Mouse (Mus musculus) NIH3T3 (cell line): ENCODE data around the gene Adcyap1r1.

Experiments
- DNase-seq: peaks from one replicate; pipeline ENCODE4 v3.0.0-alpha.2; 2012; ENCODE audit warnings: low read depth

Gene Adcyap1r1

GRCm38 (mm10) chr6:55501061-55501460, 49.3 kb downstream of the Adcyap1r1 start:
- DNase-seq, result no peak

- no peak for DNase-seq
Measured at GRCm38 (mm10) chr6:55502309-55502708, 50.5 kb downstream of the Adcyap1r1 start.

- DNase-seq, result peak; percentile 85
Measured at GRCm38 (mm10) chr6:55504797-55505488, 53.2 kb downstream of the Adcyap1r1 start.

DNA sequence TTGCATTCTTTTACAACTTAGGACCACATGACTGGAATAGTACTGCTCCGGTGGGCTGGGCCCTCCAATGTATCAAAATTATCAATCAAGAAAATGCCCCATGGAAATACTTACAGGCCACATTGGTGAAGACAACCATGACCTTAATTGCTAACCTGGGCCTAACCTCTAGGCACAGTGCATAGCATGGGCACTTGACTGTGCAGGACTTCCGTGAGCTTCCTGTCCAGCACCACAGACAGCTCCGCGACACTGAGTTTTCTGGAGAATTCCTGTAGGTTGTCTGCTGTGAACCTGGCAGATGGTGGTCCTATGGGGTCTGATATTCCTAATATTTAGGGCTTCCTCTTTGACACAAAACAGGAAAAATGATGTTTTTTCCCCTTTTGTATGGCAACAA, 54.7 kb downstream of the Adcyap1r1 start:
- DNase-seq, result peak; percentile 40

- DNase-seq, result no peak
Measured at GRCm38 (mm10) chr6:55509130-55509870, 57.5 kb downstream of the Adcyap1r1 start.

DNA sequence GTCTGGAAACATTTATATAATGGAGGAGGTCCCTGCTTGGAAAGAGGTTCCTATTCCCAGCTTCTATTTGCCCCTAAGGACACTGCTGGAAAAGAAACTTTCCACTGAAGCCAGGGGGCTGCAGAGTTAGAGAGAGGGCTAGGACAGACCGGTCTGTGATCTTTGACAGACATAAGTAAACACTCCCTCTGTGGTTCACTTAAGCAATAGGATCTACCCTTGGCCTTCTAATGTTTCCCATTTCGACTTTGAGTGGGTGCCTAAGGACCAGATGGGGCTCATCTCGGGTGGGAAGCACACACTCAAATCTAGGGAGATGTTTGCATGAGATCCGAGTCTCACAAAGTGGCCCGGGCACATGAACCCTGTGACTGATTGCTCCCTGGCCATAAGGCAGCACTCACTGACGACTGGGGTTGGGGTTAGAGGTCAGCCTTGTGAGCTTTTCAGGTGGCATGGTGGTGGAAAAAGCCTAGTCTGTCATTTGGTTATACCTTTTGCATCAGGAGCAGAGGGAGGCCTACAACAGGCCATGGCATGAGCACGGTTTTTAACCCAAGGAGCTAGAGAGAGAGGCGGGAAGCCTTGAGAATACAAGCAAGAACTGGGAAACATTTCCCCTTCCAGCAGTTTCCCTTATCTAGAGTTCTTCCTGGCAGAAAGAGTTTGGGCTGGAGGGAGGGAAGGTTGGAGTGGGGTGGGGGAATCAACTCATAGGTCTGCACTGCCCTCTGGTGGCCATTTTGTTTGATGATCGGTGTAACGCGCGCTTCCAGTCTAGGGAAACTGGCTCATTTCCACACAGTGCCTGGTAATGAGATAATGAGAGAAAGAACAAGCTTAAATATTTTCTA, 59.7 kb downstream of the Adcyap1r1 start:
- DNase-seq, result peak; percentile 94

DNA sequence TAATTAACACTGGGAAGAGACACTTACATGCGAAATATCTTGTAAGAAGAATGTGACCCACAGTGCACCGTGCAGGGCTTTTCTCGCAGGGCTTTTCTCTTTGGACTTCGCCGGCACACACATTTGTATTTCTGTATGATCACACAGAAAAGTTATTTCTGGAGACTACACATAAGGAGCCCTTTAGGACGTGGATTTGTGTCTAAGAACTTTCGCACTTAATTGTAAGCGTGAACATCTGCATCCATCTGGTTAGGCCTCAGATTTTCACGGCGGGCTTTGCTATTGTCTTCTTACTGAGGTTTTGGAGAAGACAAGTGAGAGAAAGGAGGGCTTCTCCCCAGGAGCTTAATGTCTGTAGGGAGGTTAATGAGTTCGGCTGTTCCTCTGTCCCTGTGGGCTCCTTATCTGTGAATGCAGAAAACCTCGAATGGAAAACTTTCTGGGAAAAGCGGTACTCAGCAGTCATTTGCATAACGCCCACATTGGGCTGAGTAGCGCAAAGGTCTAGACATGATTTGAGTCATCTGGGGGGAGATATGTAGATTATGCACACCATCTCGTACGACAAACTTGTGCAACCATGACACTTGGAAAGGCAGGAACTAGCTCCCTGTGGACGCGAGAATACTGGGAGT, 60.4 kb downstream of the Adcyap1r1 start:
- no peak for DNase-seq

- DNase-seq, result no peak
Measured at GRCm38 (mm10) chr6:55513477-55513876, 61.7 kb downstream of the Adcyap1r1 start.

DNA sequence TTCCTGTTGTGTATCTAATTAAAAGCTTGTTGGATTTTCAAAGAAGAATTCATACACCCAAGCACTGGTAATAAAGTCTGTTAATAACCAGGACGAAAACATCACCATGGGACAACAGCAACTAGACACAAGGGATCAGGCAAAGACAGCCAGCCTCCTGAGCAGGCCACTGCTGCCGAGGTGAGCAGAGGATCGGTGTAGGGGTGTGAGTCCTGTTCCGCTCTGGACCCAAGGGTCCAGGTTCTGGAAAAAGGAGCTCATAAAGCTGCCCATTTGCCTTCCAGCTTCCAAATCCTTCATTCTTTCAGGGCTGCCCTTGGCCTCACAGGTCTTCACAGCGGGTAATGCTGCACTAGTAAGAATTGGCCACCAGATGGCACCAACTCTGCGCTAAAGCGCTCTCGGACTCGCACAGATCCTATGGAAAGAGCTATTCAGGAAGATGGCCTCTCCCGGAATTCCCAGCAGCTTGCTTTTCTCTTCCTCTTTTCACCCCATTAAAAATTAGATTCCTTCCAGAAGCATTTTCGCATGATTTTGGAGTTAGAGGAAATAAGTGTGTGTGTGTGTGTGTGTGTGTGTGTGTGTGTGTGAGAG, 67.9 kb downstream of the Adcyap1r1 start:
- peak; percentile 93 for DNase-seq

DNA sequence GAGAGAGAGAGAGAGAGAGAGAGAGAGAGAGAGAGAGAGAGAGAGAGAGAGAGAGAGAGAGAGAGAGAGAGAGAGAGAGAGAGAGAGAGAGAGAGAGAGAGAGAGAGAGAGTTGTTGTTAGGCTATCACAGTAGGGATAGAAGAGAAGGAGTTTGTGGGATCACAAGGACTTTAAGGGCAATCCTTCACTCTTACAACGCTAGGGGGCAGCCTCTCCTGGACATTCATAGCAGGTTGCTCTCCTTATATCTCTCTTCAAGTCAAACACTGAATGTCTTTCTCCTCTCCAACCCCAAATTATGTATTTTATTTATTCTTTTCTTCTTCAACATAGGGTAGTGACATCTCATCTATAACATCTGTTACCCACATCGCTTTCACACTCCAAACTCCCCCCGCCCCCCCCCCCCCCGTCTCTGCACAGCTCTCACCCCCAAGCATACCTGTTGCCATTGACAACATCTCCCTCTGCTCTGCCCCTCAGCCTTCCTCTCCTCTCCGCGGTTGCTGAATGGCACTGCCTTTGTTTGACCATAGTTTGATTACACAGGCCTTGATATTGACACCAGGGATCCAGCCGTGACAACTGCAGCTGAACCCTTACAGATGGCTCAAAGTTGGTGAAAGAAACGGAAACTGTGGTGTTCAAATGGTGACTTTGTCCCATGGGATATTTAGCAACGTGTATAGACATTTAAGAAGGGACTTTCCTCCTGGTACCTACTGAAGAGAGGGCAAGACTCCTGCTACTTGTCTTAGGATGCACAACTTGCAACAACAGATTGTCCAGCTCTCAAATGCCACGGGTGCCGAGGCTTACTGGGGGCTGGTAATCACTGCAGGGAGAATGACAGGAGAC, 68.7 kb downstream of the Adcyap1r1 start:
- peak; percentile 69 for DNase-seq

DNA sequence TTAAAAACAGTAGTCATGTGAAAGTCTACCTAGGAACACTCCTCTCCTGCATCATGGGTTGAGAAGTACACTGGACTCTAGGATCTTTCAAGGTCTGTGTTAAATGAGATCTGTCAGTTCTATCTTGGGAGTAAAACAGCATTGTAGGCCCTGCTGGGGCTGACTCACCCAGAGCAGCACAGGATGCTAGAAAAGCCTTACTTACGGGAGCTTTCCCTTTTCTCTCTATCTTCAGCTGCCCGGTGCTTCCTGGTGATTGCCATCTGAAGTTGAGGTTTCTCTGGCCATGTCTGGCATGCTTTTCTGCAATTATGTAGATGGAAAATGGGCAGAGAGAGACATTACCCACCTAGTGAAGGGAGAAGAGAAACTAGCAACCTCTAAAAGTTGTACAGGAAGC, 84.7 kb downstream of the Adcyap1r1 start:
- no peak for DNase-seq

DNA sequence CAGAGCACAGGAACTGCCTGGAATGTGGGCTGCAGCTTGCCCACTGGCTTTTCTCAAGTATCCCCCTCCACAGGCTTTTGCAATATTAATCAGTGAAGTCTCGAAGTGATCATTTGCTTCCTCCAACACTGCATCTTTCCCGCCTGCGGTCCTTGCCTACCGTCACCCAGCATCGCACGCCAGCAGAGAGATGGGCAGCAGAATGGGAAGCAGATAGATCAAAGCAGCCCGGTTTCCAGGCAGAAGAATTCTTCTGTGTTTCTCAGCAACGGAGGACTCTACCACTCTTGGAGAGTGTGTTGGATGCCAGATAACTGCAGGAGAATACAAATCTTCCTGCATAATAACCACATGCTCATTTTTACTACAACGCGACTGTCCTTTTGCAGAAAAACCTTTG, 87.4 kb downstream of the Adcyap1r1 start:
- no peak for DNase-seq

GRCm38 (mm10) chr6:55542359-55542758, 90.6 kb downstream of the Adcyap1r1 start:
- peak; percentile 10 for DNase-seq

DNA sequence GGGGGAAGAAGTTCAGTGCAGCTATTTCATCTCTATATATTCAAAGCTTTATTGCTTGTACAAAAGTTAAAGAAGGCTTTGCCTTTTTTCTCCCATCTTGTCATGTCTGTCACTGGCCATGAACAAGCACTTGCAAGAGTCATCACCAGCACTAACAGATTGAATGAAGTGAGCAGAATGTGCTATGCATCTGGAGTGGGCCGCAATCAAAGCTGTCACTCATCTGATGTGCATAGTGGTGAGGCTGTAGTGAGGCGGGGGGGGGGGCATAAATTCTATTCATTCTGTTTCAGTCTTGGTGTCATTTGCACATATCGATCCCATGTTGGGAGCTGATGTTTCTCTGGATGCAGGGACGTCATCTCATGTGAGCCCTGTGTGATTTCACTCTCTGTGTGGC, 91.6 kb downstream of the Adcyap1r1 start:
- DNase-seq, result no peak

DNA sequence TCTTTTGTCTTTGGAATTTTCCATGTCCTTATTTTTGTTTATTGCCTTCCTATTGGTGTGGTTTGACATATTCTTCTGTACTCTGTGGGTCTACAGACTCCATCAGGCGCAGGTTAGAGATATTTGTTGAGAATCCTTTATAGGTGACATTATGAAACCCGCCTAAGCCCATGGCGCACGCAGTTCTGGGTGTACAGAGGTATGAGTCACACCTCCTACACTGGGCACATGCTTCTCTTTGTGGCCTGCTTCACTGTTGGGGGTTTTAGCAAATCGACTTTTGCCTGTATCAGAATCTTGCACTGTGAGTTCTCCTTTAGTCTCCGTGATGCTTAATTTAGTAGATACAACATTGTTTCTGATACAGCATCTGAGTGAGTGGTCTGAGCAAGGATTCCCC, 97.4 kb downstream of the Adcyap1r1 start:
- DNase-seq, result no peak

- DNase-seq, result peak; percentile 16
Measured at GRCm38 (mm10) chr6:55550926-55551325, 99.1 kb downstream of the Adcyap1r1 start.
